Mouse (Mus musculus): ENCODE results near the gene C2cd5.

GRCm38 (mm10) chr6:143027896-143028295 lies 72.0 kb downstream of the C2cd5 start:
- TF ChIP-seq CTCF (IDR thresholded peaks at IDR 0.05; ENCODE audit: low read depth, low read length) (no peak), POLR2A (IDR thresholded peaks at IDR 0.05; ENCODE audit: insufficient read depth, low read length) (no peak), EP300 (IDR thresholded peaks at IDR 0.05; ENCODE audit: insufficient read depth, low read depth, low read length) (no peak)

Measured in ES-Bruce4 (cell line).